Mouse (Mus musculus) MEL (cell line): ENCODE measurements around the gene Arrb2.

Source experiments
- CTCF ChIP-seq, 3 experiments: IDR thresholded peaks in 2 of 3; conservative IDR thresholded peaks in 1 of 3; 2 replicates each; pipeline ENCODE4 v1.5.1; 2011 to 2012; ENCODE audit warnings: low read length in 3 of 3, low read depth in 2 of 3, mild to moderate bottlenecking in 2 of 3, improper control_type of control experiment in 1 of 3, inconsistent platforms in 1 of 3, mixed read lengths in 1 of 3, moderate library complexity in 1 of 3; ENCODE audit not compliant: control insufficient read depth in 1 of 3, insufficient read depth in 1 of 3, poor library complexity in 1 of 3, severe bottlenecking in 1 of 3
- MXI1 ChIP-seq: IDR thresholded peaks from 2 replicates; pipeline ENCODE4 v1.6.1; 2011; ENCODE audit warnings: mild to moderate bottlenecking, low read depth, low read length, improper control_type of control experiment
- TCF12 ChIP-seq: IDR thresholded peaks from 2 replicates; pipeline ENCODE4 v1.6.1; 2014; ENCODE audit warnings: low read depth, mild to moderate bottlenecking, inconsistent platforms, low read length, improper control_type of control experiment, moderate library complexity

DNA sequence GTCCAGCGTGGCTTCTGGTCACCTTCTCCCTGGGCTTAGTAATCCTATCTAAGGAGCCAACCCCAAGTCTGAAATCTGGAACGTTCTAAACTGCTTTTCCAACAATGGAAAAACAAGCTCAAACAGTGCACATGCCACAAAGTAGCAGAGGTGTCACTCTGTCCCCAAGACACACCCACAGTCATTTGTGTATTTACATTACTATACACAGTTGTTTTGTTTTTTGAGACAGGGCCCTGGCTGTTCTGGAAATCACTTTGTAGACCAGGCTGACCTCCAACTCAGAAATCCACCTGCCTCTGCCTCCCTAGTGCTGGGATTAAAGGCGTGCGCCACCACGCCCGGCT lies 22.2 kb upstream of the Arrb2 start:
- TF ChIP-seq CTCF (IDR thresholded peaks at IDR 0.05 in 2 of 3, conservative IDR thresholded peaks at IDR 0.05 in 1 of 3; ENCODE audit: control insufficient read depth in 1 of 3, insufficient read depth in 1 of 3, low read depth in 2 of 3, low read length in 3 of 3, poor library complexity in 1 of 3, severe bottlenecking in 1 of 3) (no peak), TCF12 (no peak), MXI1 (no peak)
